Mouse (Mus musculus): ENCODE measurements around the gene Slc25a24.

GRCm38 (mm10) chr3:109134036-109134435 lies 11.1 kb downstream of the Slc25a24 start:
- no peak for TF ChIP-seq POLR2A (IDR thresholded peaks at IDR 0.05; ENCODE audit: insufficient read depth, low read length)
- no peak for TF ChIP-seq CTCF (IDR thresholded peaks at IDR 0.05; ENCODE audit: low read depth, low read length)
